Comparison of ENCODE assay signal across 8 mouse cellular contexts in genomic region chr5:123132308-123133071, GRCm38 (mm10). TPM values are rescaled to one million over a fixed set of nuclear protein-coding genes. Genes with fewer than 3 reads are reported as not detected.
DNase-seq lines count a peak whose midpoint lies in the region; ATAC-seq lines count a peak whose summit lies in the region.

Gene Rhof, minus strand, starts transcription at chr5:123132692.

- peaks cover 67% of the 10 kb centered on the region for H3K4me1 ChIP-seq in hindbrain, embryonic 12.5 days

- H3K27me3 ChIP-seq in hindbrain, embryonic 12.5 days = no peaks in the 10 kb centered on the region

- H3K9me3 ChIP-seq in hindbrain, embryonic 12.5 days (replicated peaks) = no peaks in the 10 kb centered on the region

- DNase-seq in R1 (ENCODE audit: low read depth, low spot score) = peak; percentile 97
- peak; percentile 93 to 96 for DNase-seq in cerebellum, postnatal 10 days
- DNase-seq in frontal cortex, postnatal 14 days (ENCODE audit: low spot score in 2 of 2) = peak; percentile 78 to 83
- peak; percentile 86 to 89 for DNase-seq in layer of hippocampus, postnatal 36 days
- DNase-seq in lung, postnatal 25 days (ENCODE audit: low spot score) = peak; percentile 83
- DNase-seq in retina, postnatal 1 day = peak; percentile 77
- DNase-seq in urinary bladder, adult 2 months (ENCODE audit: low spot score) = peak; percentile 76

- peak within 1 kb of the TSS; percentile 100 for H3K4me2 ChIP-seq in hindbrain, embryonic 12.5 days (replicated peaks)

- peak; percentile 44 for ATAC-seq in hindbrain, embryonic 12.5 days (ENCODE audit: low FRiP score)

- H3K36me3 ChIP-seq in hindbrain, embryonic 12.5 days = peaks cover 40% of the 10 kb centered on the region

- peak within 1 kb of the TSS; percentile 100 for H3K9ac ChIP-seq in hindbrain, embryonic 12.5 days

- 2% methylated on average over 44 of the region's 44 CpGs for WGBS in hindbrain, embryonic 12.5 days

- H3K27ac ChIP-seq in hindbrain, embryonic 12.5 days = peak within 1 kb of the TSS; percentile 100

- peak within 1 kb of the TSS; percentile 27 for H3K4me3 ChIP-seq in hindbrain, embryonic 12.5 days

RNA-seq across cellular contexts. Expression of gene Rhof, which starts in this region (rescaled TPM):
- 2.6 and 2.8 TPM in 2 replicates for polyA plus RNA-seq in hindbrain, embryonic 12.5 days (2016; fragmentation: Nextera tagmentation; extraction: Ambion mirVana)
- 10 to 100 TPM; 43.0 to 48.0 TPM for total RNA-seq in layer of hippocampus, postnatal 36 days (2021)
- 1.6 and 1.8 TPM in 2 replicates for polyA plus RNA-seq in urinary bladder, adult 2 months (2012; rRNA removed)

Comparison
In these comparisons a context has a peak if more than half of its experiments do, and no peak if none do; other contexts are left out.
1. Peak in every context shown above with its lines: DNase-seq, ATAC-seq, H3K4me3 ChIP-seq and H3K27ac ChIP-seq.